Comparison of ENCODE assay signal across 8 mouse cellular contexts in the genomic region with DNA sequence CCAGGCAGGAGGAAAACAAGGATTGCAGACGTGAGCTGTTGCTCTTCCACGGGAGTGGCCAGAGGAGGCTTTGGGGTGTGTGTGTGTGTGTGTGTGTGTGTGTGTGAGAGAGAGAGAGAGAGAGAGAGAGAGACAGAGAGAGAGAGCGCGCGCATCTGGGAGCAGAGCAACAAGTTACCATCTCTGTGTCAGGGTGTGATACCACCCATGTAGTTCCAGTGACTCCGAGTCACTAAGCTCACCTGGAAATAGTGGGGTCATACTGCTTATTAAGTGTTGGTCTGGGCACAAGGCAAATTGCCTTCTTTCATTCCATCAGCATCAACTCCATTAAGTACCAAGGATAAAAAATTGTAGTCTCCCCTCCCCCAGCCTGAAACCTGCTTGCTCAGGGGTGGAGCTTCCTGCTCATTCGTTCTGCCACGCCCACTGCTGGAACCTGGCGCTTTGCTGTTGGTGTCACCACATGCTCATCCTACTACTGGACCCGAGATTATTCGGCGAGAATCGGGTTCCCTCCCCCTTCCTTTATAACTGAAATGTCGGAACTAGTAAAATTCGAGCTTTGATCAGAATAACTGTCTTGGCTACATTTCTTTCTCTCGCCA.
DNase-seq lines count a peak whose midpoint lies in the region; ATAC-seq and TF ChIP-seq lines count a peak whose summit lies in the region.
"Not testable (repeated sequence)": the region's sequence is repeated elsewhere in the genome, so short reads cannot be mapped to it uniquely, and the experiment has no call there.

No protein-coding gene starts in this region.

- not testable (repeated sequence) for H3K27ac ChIP-seq in forebrain, embryonic 14.5 days (ENCODE audit: low read depth, low read length); hindbrain, embryonic 12.5 days; kidney, embryonic 16.5 days (ENCODE audit: low read length); liver, embryonic 14.5 days; midbrain, embryonic 15.5 days; stomach, embryonic 14.5 days (ENCODE audit: low read length)

- not testable (repeated sequence) for TF ChIP-seq EP300 in liver, embryonic 14.5 days (IDR thresholded peaks at IDR 0.05; ENCODE audit: low read depth)

- not testable (repeated sequence) for H3K4me1 ChIP-seq in forebrain, embryonic 14.5 days (ENCODE audit: control insufficient read depth, insufficient read depth, low read length); hindbrain, embryonic 12.5 days
- peaks cover 28% of the 10 kb centered on the region for H3K4me1 ChIP-seq in kidney, embryonic 16.5 days (ENCODE audit: insufficient read depth, low read length)
- H3K4me1 ChIP-seq in liver, embryonic 14.5 days (replicated peaks; ENCODE audit: control insufficient read depth in 2 of 2, insufficient read depth in 2 of 2, low read length in 1 of 2), result peaks cover 8 to 38% of the 10 kb centered on the region in 2 experiments
- peaks cover 18% of the 10 kb centered on the region for H3K4me1 ChIP-seq in midbrain, embryonic 15.5 days
- H3K4me1 ChIP-seq in stomach, embryonic 14.5 days (ENCODE audit: control insufficient read depth, insufficient read depth, low read length), result peaks cover 24% of the 10 kb centered on the region

- H3K36me3 ChIP-seq in forebrain, embryonic 14.5 days (ENCODE audit: control insufficient read depth, insufficient read depth, low read length); hindbrain, embryonic 12.5 days; kidney, embryonic 16.5 days (ENCODE audit: insufficient read depth, low read length); liver, embryonic 14.5 days (replicated peaks; ENCODE audit: control insufficient read depth, insufficient read depth, low read depth); midbrain, embryonic 15.5 days (replicated peaks); stomach, embryonic 14.5 days (ENCODE audit: control insufficient read depth, insufficient read depth, low read length): not testable (repeated sequence)

- peak; percentile 32 for DNase-seq in brain, adult 2 months (ENCODE audit: low read depth, low spot score)
- not testable (repeated sequence) for DNase-seq in forebrain, embryonic 14.5 days (ENCODE audit: low spot score)
- peak in 2 of 3 experiments; percentile 18 to 28 for DNase-seq in liver, embryonic 14.5 days (ENCODE audit: low read depth in 3 of 3, low spot score in 3 of 3)

- 20% methylated on average over 16 of the region's 16 CpGs for WGBS in forebrain, embryonic 14.5 days
- 27% methylated on average over 16 of the region's 16 CpGs for WGBS in hindbrain, embryonic 12.5 days
- WGBS in kidney, embryonic 16.5 days, result 7% methylated on average over 16 of the region's 16 CpGs
- WGBS in liver, embryonic 14.5 days (ENCODE audit: insufficient replicate concordance), result 11% methylated on average over 16 of the region's 16 CpGs
- 26% methylated on average over 16 of the region's 16 CpGs for WGBS in midbrain, embryonic 15.5 days
- 15% methylated on average over 16 of the region's 16 CpGs for WGBS in stomach, embryonic 14.5 days

- not testable (repeated sequence) for TF ChIP-seq CTCF in liver, embryonic 14.5 days (IDR thresholded peaks at IDR 0.05; ENCODE audit: low read depth)

- H3K9me3 ChIP-seq in forebrain, embryonic 14.5 days (replicated peaks; ENCODE audit: control insufficient read depth, low read length); hindbrain, embryonic 12.5 days (replicated peaks); kidney, embryonic 16.5 days (ENCODE audit: low read length); liver, embryonic 14.5 days (ENCODE audit: control insufficient read depth, low read length); midbrain, embryonic 15.5 days; stomach, embryonic 14.5 days (ENCODE audit: control insufficient read depth, low read depth, low read length): not testable (repeated sequence)

- ATAC-seq in CD4-positive, CD25-positive, alpha-beta regulatory T cell, adult 4 months, result peak; percentile 63
- ATAC-seq in forebrain, embryonic 14.5 days, result 0 out of 2 replicates have a peak, but pooled peaks have one; percentile 47
- not testable (repeated sequence) for ATAC-seq in hindbrain, embryonic 12.5 days (ENCODE audit: low FRiP score); stomach, embryonic 14.5 days (ENCODE audit: insufficient number of reproducible peaks, insufficient read depth, low FRiP score, low read depth)
- ATAC-seq in kidney, embryonic 16.5 days (ENCODE audit: low FRiP score, low TSS enrichment), result peak; percentile 43; the same call in 1 of the 2 replicates
- ATAC-seq in liver, embryonic 14.5 days (ENCODE audit: insufficient read depth), result peak; percentile 63; the same call in 1 of the 2 replicates
- peak; percentile 83 for ATAC-seq in midbrain, embryonic 15.5 days (replicated peaks)

- H3K4me2 ChIP-seq in forebrain, embryonic 14.5 days (ENCODE audit: low read length), result peak overlapping the region; percentile 33
- H3K4me2 ChIP-seq in hindbrain, embryonic 12.5 days (replicated peaks), result peak overlapping the region; percentile 44
- H3K4me2 ChIP-seq in kidney, embryonic 16.5 days (replicated peaks; ENCODE audit: low read depth, low read length), result peak overlapping the region; percentile 41
- peak overlapping the region; percentile 65 for H3K4me2 ChIP-seq in liver, embryonic 14.5 days (ENCODE audit: low read depth)
- H3K4me2 ChIP-seq in midbrain, embryonic 15.5 days, result peak overlapping the region; percentile 54
- peak overlapping the region; percentile 27 for H3K4me2 ChIP-seq in stomach, embryonic 14.5 days (replicated peaks; ENCODE audit: low read depth, low read length)

- not testable (repeated sequence) for H3K9ac ChIP-seq in forebrain, embryonic 14.5 days (ENCODE audit: low read length); hindbrain, embryonic 12.5 days; kidney, embryonic 16.5 days (replicated peaks; ENCODE audit: low read length); liver, embryonic 14.5 days (replicated peaks); midbrain, embryonic 15.5 days; stomach, embryonic 14.5 days (replicated peaks; ENCODE audit: low read depth, low read length)

- not testable (repeated sequence) for H3K4me3 ChIP-seq in forebrain, embryonic 14.5 days (ENCODE audit: low read depth, low read length); hindbrain, embryonic 12.5 days; stomach, embryonic 14.5 days (ENCODE audit: low read depth, low read length)
- peak overlapping the region; percentile 20 for H3K4me3 ChIP-seq in kidney, embryonic 16.5 days (ENCODE audit: low read length)
- H3K4me3 ChIP-seq in liver, embryonic 14.5 days (ENCODE audit: insufficient read depth in 1 of 2, low read depth in 2 of 2, low read length in 2 of 2), result peak overlapping the region in 1 of 2 experiments; percentile 39; a peak in 3 of 4 replicates
- H3K4me3 ChIP-seq in midbrain, embryonic 15.5 days, result peak overlapping the region; percentile 34

- H3K27me3 ChIP-seq in forebrain, embryonic 14.5 days (replicated peaks; ENCODE audit: control insufficient read depth, insufficient read depth, low read length); hindbrain, embryonic 12.5 days; kidney, embryonic 16.5 days (ENCODE audit: insufficient read depth, low read length); liver, embryonic 14.5 days (ENCODE audit: control insufficient read depth, insufficient read depth, low read length); midbrain, embryonic 15.5 days (replicated peaks); stomach, embryonic 14.5 days (ENCODE audit: control insufficient read depth, insufficient read depth, low read length): not testable (repeated sequence)
